Mouse (Mus musculus): Measurements from ENCODE around the gene Slc16a3.

The Slc16a3 gene

DNA sequence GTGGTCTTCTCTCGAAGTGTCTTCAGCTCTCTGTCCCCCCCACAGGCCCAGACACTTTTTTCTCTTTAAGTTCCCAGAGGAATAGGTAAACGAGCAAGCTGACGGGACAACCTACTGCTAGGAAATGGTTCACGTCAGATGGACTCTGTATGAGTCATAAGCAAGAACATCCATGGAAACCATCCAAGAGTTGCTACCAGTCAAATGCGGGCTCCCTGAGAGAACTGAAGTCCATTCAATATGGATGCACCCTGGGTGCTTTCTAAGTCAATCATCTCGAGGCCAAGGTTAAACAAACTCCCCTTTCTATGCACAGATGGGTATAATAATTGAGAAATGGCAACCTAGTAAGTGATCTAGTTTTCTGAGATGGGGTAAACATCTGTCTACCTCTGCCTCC lies 25.0 kb downstream of the Slc16a3 start:
- in situ Hi-C loops (cut with MboI, MseI), result loop anchor here (10.0 kb wide), 1 partner anchor 559 kb away; no protein-coding TSS in a partner anchor

- in situ Hi-C loops (cut with MboI, MseI), result loop anchor here (10.0 kb wide), 1 partner anchor 565 kb away; no protein-coding TSS in a partner anchor
Measured at GRCm38 (mm10) chr11:120979711-120980426, 31.6 kb downstream of the Slc16a3 start.

GRCm38 (mm10) chr11:120980427-120981035 lies 32.3 kb downstream of the Slc16a3 start:
- in situ Hi-C loops (cut with MboI, MseI), result no loop called here

GRCm38 (mm10) chr11:120981661-120982060 lies 33.4 kb downstream of the Slc16a3 start:
- in situ Hi-C loops (cut with MboI, MseI), result no loop called here

- in situ Hi-C loops (cut with MboI, MseI), result no loop called here
Measured at GRCm38 (mm10) chr11:120982459-120982858, 34.2 kb downstream of the Slc16a3 start.

DNA sequence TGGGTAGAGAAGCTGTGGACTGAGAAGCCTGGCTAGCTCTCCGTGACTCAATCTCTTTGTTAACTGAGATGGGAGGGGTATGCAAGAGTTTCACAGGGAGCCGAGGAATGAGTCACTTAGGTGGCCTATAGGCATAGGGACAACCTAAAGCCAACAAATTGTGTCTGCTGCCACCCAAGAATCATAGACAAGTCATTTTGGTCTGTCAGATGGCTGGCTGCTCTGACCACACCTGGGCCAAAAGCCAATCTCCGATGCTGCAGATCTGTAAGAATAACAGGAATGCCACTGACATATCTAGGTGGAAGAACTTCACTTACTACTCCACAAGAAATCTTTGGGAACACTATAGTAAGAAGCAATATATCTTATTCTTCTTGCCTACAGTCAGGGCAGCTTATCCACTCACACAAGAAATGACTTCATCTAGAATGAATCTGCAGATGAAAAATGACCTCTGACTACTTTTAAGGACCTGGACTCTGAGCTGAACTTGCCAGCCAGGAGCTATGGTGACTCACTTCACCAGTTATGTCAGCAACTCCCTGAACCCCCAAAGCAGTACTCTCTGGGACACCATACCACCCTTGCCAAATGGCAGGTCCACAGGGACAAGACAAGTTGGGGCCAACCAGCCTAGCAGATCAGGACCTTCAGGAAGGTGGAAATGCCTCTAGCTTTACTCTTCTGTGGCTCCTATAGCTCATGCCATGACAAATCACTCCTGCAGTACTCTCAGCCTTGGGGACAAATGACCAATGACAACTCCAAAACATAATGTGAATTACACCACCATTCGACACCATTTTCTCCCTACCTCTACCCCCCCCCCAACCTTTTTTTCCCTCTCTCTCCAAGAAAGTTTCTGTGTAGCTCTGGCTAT lies 36.4 kb downstream of the Slc16a3 start:
- in situ Hi-C loops (cut with MboI, MseI), result no loop called here

- in situ Hi-C loops (cut with MboI, MseI), result no loop called here
Measured at GRCm38 (mm10) chr11:120987608-120988007, 39.3 kb downstream of the Slc16a3 start.

DNA sequence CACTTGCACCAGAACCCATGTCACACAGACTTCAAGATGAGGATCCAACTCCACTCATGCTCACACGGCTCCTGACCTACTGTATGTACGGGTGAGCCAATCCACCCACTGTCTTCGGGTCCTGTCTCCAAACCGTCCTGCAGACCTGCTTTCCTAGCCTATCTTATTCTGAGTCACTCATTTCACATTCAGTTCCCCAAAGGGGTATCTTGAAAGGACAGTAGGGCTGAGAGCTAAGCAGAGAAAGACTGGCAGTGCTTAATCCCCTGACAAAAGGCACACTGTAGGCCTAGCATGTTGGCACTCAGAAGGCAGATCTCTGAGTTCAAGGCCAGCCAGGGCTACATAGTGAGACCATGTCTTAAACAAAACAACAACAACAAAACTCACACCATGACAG lies 40.1 kb downstream of the Slc16a3 start:
- in situ Hi-C loops (cut with MboI, MseI), result no loop called here

GRCm38 (mm10) chr11:120989523-120989922 lies 41.2 kb downstream of the Slc16a3 start:
- in situ Hi-C loops (cut with MboI, MseI), result no loop called here

GRCm38 (mm10) chr11:120990126-120990781 lies 42.0 kb downstream of the Slc16a3 start:
- in situ Hi-C loops (cut with MboI, MseI), result no loop called here

DNA sequence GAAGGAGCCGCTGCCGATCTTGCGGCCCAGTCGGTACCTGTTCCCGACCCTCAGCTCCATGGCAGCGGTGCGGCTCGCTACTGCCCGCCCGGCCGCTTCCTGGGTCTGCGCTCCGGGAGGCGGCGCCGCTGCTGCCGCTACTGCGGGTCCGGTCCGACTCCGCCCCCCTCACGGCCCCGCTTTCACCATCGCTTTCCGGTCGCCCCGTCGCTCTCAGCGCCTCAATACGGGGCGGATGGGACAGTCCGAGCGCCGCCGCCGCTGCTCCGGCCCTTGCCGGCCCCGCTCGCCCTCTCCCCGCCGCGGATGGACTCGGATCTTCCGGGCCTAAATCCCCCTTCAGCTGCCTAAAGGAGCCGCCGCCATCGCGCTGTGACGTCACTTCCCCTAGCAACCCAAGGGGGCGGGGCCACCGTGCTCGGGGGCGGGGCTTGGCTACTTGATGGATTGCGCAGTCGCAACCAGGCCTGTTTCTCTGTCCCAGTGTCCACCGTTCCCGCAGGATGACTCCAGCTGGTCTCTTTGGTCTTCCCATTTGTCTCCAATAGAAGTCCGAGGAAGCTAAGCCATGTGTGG lies 42.8 kb downstream of the Slc16a3 start, which contains the start of gene Csnk1d:
Gene Csnk1d, minus strand, starts transcription at position 380 of the 576 bp plus-strand sequence.
- in situ Hi-C loops (cut with MboI, MseI), result no loop called here

GRCm38 (mm10) chr11:120991791-120992190 lies 43.5 kb downstream of the Slc16a3 start:
- in situ Hi-C loops (cut with MboI, MseI), result no loop called here

DNA sequence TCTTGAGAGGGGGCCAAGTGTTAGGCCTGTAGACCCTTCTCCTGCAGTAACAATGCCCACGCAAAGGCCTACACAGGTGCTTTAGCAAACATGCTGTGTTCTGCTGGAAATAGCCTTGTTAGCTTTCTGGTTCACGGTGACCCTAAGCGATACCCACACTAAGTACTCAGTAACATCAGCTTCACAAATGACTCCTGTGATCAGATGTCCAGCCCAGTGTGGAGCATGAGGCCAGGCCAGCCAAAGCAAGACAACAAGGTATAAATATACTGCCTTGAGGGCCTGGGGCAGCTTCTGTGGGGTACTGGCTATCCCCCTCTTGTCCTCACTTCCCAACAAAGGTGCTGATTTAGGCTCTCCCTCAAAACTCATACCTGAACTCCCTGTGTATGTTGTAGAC lies 44.8 kb downstream of the Slc16a3 start:
- in situ Hi-C loops (cut with MboI, MseI), result no loop called here

DNA sequence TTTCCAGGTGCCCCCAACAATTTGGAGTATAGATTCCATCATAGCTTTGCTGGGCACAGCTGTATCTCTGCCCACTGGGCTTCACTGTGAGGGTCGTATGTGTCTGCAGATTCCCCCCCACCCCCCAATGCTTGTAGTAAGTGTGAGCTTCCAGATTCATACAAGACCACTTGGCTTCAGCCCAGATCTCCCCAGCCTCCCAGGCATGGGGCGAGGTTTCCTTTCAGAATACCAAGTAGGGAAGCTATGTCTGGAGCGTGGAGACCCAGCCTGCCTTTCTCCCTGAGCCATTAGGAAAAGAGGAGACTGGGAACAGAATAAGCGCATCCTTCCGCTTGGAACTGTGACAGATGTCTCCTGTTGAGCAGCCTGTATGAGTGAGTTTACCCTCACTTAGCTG lies 45.3 kb downstream of the Slc16a3 start:
- in situ Hi-C loops (cut with MboI, MseI), result no loop called here

GRCm38 (mm10) chr11:120994741-120995140 lies 46.5 kb downstream of the Slc16a3 start:
- in situ Hi-C loops (cut with MboI, MseI), result no loop called here

- in situ Hi-C loops (cut with MboI, MseI), result no loop called here
Measured at GRCm38 (mm10) chr11:121001966-121002365, 53.7 kb downstream of the Slc16a3 start.

- in situ Hi-C loops (cut with MboI, MseI), result no loop called here
Measured at GRCm38 (mm10) chr11:121004281-121004680, 56.0 kb downstream of the Slc16a3 start.

- in situ Hi-C loops (cut with MboI, MseI), result no loop called here
Measured at GRCm38 (mm10) chr11:121006184-121006583, 57.9 kb downstream of the Slc16a3 start.

GRCm38 (mm10) chr11:121010044-121010755 lies 61.9 kb downstream of the Slc16a3 start:
- in situ Hi-C loops (cut with MboI, MseI), result no loop called here
